Mouse (Mus musculus) adrenal gland, postnatal 25 days (tissue): ENCODE results near the gene Rtkn. TPM values are rescaled to one million over a fixed set of nuclear protein-coding genes. Genes with fewer than 3 reads are reported as not detected.
"Not testable (repeated sequence)": the region's sequence is repeated elsewhere in the genome, so short reads cannot be mapped to it uniquely, and the experiment has no call there.

Experiments
- DNase-seq: peaks from one replicate; pipeline ENCODE4 v3.0.0; 2021; ENCODE audit warnings: mixed read lengths
- total RNA-seq: library from RNA; stranded (reverse); gene quantifications from 2 replicates; pipeline ENCODE4 v1.2.3, GENCODE M21; 2021

Rtkn gene
- total RNA-seq, 1 experiment from 2014 or later: 22.6 TPM

DNA sequence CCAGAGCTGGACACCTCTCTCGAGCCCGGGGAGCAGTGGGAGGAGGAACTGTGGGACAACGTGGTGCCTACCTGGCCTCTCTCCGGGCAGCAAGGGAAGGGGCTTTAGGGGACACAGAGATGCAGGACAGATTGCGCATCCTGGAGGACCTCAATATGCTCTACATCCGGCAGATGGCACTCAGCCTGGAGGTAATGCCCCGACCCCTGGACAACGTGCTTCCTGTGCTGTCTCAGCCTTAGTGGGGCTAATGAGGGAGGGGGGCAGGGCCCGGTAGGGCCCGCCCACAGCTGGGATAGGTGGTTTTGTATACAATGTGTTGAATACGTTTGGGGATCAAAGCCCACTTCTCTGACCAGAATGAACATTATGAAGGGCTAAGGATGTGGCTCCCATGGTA, 2.8 kb downstream of the Rtkn start:
- DNase-seq: no peak

DNA sequence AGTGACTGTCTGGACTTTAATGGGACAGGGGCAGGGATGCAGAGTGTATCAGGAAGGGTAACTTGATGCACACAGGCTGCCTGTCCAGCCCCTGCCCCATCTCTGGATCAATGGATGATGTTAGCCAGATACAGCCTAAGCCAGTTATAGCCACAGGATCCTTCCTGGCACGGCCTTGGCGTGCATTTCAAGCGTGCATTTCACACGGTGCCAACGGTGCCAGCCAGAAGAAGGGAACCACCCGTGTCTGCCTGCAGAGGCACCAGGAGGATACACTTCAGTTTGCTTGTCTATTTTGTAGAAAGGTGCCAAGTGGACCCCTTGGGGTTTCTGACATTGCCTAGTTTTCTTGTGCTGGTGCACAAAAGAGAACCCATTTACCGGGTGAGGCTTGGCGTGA, 4.8 kb downstream of the Rtkn start:
- no peak for DNase-seq

DNA sequence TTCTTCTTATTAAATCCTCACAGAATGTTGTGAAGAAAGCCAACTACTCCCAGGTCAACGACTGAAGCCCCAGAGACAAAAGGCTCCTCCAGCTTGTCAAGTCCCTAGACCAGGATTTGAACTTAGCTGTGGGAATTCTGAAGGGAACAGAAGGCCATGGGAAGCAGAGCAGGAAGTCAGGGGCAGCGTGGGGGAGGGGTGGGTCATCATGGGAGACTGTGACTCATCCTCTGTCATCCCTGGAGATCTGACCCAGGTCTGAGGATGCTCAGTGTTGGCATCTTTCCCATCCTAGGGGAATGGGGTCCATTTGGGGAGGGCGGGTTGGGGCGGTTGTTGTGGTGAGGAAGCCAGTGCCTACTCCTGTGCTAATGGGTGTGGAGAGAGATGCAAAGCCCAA, 6.4 kb downstream of the Rtkn start:
- DNase-seq: no peak

DNA sequence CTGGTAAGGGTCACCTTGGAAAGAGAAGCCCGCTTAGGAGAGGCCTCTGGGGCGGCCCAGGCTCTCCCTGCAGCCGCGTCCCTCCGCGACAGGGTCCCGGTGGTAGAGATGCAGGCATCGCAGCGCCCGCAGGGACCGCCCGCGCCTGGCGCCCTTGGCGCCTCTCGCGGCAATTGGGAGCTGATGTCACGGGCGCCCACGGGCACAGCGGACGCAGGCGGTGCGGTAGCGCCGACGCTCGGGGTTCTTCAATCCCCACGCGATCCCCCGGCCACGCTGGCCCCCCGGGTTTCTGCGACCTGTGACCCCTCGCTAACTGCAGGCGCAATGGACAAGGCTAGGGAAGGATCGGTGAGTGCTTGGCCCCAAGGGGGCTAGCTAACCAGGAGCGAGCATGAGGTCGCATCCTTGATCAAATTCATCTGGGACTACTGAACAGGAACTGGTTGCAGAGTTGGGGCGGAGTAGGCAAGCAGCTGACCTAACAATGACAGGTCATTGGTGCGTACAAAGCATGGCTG, 7.0 kb downstream of the Rtkn start:
- no peak for DNase-seq

DNA sequence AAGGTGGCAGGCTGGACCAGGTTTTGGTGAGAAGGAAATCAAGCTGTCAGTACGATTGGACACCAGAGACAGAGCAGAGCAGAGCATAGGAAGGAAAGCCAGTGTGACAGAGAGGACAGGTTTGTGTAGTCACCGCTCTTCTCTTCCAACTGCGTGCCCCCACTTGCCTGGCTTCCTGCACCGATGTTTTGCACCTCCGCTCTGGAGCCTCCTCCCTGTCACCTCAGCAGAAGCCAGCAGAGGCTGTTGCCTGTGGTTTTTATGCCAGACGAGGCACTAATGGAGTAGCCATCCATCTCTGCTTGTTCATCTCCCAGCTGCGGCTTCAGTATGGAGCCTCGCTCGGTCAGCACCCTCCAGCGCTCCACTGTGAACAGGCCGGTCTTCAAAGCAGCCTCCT, 7.6 kb downstream of the Rtkn start:
- no peak for DNase-seq

DNA sequence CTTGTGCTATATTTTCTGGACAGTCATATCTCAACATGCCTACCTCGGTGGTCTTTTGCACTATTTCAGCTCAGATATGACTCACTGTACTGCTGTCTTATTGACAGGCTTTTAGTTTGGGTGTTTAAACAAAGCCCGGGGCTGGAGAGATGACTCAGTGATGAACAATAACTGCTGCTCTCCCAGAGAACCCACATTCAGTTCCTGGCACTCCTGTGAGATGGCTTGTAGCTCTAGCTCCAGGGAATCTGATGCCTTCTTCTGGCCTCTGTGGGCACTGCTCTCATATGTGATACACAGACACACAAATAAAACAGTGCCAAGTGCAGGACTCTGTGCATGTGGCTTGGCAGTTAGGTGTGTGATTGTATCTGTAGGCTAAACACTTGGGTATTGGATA, 9.9 kb downstream of the Rtkn start:
- DNase-seq: no peak

DNA sequence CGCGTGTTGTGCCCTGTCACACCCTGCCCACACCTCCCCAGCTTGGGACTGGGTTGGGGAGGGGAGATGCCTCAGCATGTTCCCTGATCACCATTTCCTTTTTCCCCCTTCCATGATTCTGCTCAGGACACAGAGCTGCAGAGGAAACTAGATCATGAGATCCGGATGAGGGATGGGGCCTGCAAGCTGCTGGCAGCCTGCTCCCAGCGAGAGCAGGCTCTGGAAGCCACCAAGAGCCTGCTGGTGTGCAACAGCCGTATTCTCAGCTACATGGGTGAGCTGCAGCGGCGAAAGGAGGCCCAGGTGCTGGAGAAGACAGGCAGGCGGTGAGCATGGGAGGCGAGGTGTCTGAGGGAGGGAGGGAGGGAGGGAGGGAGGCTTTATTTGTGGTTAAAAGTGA, 10.5 kb downstream of the Rtkn start:
- no peak for DNase-seq

DNA sequence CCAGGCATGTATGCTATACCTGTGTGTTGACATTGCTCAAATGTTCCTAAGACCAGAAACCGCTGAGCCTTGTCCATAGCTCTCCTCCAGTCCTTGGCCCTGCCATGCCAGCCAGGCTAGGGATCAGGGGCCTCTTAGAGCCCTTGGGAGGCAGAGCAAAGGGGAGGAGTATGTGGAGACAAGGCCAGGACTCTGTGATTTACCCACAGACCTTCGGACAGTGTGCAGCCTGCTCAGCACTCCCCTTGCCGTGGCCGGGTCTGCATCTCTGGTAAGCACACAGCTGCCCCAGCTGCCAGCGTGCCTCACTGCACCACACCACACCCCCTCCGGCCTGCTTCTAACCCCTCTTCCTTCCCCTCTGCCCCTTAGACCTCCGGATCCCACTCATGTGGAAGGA, 12.0 kb downstream of the Rtkn start:
- DNase-seq: peak; percentile 32

DNA sequence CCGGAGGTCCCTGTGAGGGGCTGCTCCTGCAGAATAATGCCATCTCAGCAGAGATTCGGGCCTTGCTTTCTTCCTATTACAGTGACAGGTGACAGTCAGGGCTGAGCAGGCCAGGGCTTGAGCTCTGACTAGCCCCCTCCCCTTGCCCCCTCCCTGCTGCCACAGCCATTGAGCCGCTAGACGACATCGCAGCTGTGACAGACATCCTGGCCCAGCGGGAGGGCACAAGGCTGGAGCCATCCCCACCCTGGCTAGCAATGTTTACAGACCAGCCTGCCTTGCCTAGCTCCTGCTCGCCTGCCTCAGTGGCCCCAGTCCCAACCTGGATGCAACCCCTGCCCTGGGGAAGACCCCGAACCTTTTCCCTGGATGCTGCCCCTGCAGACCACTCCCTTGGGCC, 16.5 kb downstream of the Rtkn start:
- no peak for DNase-seq

DNA sequence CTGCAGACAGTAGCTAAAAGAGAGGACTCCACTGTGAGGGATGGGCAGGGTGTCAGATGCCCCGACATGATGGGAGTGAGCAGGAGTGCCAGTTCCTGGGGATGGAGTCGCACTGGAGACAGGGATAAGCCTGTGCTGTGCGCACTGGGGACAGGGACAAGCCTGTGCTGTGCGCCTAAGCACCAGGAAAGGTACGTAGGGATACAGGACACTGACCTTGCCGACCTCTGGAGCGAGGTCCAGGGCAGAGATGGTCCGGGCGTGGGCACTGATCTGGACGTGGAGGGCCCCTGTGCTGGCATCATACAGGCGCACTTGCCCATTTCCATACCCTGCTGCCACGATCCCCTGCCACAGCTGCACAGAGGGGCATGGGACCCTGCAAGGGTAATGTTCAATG, 17.8 kb downstream of the Rtkn start:
- no peak for DNase-seq

DNA sequence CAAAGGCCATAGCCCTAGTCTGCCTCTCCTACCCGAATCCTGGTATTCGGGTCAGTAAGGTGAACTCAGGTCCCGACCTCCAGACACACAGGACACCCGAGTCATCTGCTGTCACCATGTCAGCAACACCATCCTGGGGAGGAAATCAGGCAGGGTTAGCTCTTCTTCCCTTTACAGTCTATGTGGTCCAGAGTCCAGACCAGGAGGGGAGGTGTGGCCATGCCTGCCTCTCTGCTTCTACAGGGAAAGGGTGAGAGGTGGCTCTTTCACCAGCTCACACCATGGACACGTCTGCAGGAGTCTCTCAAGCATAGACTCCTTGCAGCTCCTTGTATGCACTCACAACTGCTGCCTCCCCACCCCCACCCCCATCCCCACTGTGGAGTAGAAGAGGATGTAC, 18.2 kb downstream of the Rtkn start:
- no peak for DNase-seq

DNA sequence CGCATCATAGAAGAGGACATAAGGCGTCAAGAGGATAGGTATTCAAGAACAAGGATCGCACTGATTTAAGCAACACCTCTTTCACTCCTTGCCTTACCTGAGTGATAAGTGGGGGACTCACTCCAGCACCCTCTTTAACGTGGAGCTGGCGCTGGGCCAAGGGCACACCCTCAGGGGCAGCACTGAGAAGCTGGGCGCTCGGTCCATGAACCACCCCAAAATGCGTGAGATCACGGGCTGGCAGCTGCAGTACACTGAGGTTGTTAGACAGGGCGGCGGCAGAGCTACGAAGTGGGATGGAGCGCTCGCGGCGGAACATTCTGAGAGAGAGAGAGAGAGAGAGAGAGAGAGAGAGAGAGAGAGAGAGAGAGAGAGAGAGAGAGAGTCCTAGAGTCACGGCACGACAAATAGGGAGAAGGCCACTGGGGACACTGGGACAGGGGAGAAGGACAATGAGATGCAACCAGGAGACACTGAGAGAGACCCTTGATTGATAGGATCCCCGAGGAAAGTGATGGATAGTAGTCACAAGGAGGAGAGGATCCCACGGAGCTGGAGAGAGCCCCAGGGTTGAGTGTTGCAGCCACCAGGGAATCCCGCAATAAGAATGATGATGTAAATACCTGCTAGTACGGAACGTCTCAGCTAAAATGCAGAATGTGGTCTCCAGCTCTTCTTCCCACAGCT, 20.4 kb downstream of the Rtkn start:
- no peak for DNase-seq

DNA sequence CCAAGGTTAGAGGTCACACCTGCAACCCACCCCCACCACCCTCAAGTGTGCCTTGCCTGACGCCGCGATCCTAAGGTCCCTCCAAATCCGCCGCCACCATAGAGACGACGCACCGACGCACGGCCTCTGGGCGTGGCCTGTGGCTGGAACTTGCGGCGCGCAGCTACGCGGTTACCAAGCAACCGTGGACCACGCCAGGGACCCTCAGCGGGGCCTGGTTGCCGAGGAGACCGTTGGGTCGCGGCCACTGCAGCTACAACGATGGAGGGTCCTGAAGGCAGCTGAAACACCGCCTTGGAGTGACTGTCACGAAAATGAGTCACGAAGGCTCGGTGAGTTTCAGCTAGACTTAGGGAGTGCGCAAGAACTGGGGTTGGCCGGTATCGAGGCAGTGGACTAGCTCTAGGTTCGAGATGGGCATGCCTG, 21.0 kb downstream of the Rtkn start, which contains the start of the genes Wdr54 and 1700003E16Rik:
TSS of gene Wdr54 (minus strand) at position 139 of the 426 bp plus-strand sequence.
TSS of gene 1700003E16Rik (plus strand) at position 146 of the 426 bp plus-strand sequence.
- peak; percentile 65 for DNase-seq

DNA sequence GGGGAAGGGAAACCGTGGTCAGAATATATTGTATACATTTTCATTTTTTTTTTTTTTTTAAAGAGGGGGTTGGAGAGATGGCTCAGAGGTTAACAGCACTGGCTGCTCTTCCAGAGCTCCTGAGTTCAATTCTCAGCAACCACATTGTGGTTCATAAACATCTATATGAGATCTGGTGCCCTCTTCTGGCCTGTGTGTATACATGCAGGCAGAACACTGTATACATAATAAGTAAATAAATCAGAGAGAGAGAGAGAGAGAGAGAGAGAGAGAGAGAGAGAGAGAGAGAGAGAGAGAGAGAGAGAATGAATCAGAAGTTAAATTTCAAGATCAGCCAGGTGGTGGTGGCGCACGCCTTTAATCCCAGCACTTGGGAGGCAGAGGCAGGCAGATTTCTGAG, 24.2 kb downstream of the Rtkn start:
- not testable (repeated sequence) for DNase-seq

DNA sequence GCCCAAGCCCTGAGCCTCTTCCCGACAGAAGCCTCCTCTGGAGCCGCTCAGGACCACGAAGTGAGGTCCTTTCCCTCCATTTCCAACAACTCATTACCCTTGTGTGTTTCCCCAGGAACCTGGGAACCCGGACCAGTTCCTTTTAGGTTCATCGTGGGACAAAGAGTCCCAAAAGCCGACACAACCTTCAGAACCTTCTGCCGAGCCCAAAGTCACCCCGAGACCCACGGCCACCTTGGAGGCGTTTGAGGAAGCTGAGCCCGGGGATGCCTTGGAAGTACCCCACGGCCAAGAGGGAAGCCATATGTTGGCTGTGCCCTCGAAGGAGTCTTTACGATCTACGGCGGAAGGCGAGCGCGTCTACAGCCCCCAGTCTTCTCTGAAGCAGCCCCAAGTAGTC, 26.2 kb downstream of the Rtkn start:
- no peak for DNase-seq

DNA sequence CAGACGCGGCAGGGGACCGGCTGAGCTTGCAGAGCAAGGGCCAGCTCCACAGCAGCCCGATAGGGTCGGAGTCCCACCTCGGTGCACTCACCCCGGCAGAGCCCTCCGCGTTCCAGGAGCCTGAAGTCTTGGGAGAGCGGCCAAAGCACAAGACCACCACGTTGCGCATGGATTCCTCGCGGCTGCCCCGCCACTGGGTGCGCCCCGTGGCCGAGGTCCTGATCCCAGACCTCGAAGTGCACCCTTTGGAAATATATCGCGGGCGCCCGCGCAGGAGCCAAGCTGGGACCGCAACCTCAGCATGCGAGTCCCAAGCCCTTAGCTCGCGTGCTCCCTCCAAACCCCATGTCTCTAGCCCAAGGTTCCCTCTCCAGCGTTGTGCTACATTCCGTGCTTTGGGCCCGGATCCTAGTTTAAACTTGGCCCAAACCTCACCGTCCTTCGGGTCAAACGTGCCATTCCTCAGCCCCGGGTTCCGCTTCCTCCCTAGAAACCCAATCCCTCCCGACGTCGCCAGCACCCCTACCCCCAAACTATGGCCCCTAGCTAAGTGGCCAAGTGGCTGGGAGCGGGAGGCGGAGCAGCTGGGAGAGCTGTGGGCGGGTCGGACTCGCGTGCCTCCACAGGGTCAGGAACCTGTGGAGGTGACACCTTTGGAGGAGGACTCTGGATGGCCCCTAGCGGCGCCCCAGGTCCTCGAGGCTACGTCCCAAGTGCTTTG, 26.8 kb downstream of the Rtkn start:
- DNase-seq: peak; percentile 49

DNA sequence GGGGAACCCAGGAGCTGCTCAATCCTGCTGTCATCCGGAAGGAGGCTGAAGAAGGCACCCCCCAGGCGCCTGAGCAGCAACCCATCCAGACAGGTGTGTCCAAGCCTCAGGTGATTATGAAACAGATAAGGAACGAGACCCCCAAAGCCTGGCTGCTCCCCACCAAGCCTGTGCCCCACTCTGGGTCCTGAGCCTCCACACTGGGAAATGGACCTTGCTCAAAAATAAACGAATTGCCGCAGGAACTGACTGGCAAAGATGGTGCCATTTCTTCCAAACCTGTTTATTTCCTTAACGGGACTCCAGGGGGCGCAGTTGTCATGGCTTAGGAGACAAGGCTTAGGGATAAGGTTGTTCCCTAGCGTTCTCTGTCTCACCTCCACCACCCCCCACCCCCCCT, 27.4 kb downstream of the Rtkn start:
- peak; percentile 67 for DNase-seq

DNA sequence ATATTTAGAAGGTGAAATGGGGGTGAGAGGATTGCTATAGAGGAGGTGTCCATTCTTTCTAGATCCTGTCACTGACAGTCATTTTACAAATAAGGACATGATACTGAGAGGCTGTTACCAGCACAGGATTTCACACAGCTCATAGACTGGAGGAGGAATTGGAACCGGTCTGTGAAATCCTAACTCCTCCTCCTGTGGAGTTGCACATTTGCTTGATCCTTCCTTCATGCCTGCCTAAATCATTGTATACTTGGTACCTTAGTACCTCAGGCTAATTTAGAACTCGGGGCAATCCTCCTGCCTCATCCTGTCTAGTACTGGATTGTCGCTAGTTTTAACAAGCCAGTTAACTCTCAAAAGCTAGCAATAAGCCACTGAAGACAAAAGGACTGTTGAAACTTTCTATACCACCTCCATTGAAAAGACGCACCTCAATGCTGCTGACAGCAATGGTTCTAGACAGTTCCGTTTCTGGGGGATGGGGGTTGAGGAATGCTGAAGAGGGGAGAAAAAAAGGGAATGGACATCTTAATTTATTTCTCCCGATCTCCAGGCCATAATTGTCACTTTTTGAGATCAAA, 29.9 kb downstream of the Rtkn start:
- no peak for DNase-seq

DNA sequence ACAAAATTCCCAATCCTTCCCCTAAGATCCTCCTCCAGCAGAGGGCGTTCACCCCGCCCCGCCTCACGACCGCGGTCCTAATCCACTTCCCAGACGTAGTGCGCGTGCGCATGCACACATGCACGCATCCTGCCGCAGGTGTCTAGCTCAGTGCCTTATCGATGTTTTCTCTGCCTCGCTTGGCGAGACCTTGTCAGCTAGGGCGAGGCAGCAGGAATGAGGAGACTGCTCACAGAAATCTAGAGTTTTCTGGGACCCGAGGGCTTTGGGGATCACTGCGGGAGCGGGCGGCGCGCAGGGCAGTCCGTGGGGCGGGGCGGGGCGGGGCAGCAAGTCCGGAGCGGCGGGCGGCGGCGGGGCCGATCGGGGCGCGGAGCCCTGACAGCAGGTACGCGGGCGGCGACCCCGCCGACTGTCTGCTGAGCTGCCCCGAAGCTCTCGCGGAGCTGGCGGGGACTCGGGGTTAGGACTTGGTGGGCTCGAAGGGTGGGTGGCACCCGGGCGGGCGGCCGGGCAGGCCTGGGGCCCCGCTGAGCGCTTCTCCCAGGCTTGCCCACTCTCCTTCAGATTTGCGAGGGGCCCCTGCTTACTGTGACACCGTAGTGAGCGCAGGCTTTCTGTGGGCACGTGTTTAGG, 30.5 kb downstream of the Rtkn start, which contains the start of gene Dctn1:
TSS of gene Dctn1 (plus strand) at position 314 of the 636 bp plus-strand sequence.
- peak; percentile 95 for DNase-seq

DNA sequence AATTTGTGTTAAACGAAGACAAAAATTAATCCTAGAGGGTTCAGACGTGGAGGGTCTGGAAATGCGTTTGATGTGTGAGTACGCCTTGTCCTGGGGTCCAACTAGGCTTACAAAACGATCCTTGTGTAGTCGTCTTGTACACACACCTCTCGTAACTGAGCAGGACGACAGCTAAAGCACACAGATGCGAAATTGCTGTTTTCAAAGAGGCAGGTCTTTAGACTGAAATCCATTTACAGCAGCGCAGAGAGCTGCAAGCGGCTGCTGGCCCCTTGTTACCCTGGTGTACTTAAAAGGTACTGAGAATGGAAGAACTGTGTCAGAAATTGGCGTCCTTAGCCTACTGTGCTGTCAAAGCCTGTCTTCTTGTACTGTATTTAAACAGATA, 31.0 kb downstream of the Rtkn start:
- DNase-seq: no peak

DNA sequence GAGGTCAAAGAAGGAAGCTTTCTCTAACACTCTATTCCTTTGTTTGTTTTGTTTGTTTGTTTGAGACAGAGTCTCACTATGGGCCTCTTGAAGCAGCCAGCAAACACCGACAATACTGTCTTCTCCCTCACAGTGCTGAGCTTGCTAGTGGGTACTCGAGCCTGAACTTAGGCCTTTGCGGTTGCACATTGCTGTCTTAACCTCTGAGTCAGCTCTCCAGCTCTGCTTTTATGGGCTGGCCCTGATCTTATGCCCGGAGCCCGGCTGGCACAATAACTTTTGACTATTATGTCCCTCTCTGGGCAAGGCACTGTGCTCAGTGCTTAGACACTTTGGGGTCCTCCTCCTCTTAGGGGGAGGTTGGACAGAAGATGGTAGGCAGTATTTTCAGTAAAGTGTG, 34.6 kb downstream of the Rtkn start:
- peak; percentile 38 for DNase-seq

DNA sequence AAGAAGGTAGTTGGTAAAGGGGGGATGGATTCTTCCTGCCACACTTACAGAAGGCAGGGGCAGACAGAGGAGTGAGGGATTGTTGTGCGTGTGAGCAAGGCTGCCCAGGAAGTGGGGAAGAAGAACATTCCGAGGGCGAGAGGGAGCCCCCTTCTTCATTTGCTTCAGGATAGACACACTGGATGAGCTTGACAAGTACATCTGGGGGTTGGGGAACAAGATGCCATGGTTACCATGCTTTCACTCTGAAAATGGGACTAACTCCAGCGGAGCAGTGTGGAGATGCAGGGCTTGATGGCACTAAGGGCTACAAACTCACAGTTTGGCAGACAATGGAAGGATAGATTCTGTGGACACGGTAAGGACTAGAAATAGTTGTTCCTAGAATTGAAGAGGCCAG, 35.8 kb downstream of the Rtkn start:
- DNase-seq: no peak
